Mouse (Mus musculus) erythroid progenitor cell, adult 5-6 weeks (primary cell): ENCODE results near the gene Shb. TPM values are rescaled to one million over a fixed set of nuclear protein-coding genes. Genes with fewer than 3 reads are reported as not detected.

Experiments used
- ATAC-seq: replicated peaks from 2 replicates; pipeline ENCODE4 v1.8.0; 2016; ENCODE audit warnings: moderate number of reproducible peaks, mild to moderate bottlenecking, moderate TSS enrichment, inconsistent platforms; ENCODE audit not compliant: poor library complexity, low FRiP score, severe bottlenecking
- total RNA-seq, 2 experiments: library from RNA; stranded (forward) in 1 of 2; stranded (reverse) in 1 of 2; fragments of 150-400 nt in 1 of 2; fragments of 186-747, 209-891 nt in 1 of 2; gene quantifications; 2 replicates each; pipeline versions ENCODE4 v1.2.3 to v1.2.4; 2015 to 2017; ENCODE audit warnings: low replicate concordance in 2 of 2

Gene Shb
- total RNA-seq, 2 experiments from 2014 or later, result 1.3 to 6.5 TPM

DNA sequence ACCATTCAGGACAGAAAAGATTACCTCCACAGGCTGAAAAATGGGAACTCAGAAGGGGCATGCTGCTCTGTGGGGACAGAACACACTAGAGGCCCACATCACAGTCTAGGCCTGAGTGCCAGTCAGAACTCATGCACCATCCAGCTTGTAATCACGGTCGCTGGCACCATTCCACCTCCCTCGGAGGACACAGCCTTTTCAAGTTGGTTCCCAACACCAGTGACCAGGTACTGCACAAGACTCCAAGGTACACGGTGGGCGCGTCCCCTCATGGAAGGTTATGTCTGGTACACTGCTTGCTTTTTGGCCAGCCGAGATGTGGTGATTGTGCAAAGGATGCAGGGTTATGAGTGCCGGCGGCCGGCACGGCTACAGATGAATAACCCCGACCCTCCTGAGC, 98.2 kb downstream of the Shb start:
- no peak for ATAC-seq

DNA sequence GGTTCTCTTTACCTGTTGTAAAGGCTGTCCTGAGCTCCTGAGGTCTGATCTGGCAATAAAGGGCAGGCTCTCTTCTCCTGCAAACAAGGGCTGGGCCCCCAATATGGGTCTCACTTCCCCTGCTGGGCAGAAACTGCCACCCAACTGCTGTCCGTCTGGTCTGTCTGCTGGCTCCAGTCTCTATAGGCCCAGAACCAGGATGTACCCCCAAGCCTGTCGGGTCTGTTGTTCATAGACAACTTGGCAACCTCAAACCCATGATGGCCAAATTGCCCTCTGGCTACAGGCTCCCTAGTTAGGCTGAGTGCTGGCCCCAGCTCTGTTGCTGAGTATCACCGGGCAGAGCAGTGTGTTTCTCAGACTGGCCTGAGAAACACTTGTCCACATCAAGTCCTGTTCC, 100.5 kb downstream of the Shb start:
- no peak for ATAC-seq

DNA sequence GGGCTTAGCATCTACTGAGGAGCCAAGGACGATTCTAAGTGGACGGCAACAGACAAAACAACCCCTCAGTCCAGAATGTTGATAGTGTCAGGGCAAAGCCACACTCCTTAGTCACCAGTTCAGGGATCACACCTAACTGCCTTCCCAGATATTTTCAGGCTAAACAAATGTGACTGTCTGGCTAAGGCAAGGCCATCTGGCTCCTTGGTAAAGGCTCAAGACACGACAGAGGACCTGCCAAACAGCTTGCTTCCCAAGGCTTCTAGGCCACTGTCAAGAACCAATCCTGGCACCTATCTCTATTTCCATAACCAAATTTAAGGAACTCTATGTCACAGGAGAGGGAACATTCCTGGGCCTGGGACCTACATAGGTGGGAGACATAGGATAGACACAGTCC, 101.0 kb downstream of the Shb start:
- no peak for ATAC-seq

DNA sequence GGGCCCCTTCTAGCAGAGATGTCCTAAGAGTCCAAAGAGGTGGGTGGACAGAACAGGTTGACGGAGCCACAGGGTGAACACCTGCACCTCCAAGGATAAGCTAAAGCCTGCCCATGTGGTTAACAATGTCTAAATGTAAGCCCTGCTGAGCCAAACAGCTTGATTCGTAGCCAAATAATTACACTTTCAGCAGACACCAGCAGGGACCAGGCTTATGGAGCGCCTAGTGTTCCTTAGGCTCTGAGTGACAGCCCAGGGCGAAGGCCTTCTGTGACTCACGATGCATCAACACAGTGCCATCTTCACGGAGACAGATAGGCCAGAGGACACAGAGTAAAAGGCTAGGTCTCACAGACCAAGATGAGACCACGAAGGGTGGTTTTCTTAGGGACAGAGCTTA, 102.8 kb downstream of the Shb start:
- ATAC-seq, result no peak

DNA sequence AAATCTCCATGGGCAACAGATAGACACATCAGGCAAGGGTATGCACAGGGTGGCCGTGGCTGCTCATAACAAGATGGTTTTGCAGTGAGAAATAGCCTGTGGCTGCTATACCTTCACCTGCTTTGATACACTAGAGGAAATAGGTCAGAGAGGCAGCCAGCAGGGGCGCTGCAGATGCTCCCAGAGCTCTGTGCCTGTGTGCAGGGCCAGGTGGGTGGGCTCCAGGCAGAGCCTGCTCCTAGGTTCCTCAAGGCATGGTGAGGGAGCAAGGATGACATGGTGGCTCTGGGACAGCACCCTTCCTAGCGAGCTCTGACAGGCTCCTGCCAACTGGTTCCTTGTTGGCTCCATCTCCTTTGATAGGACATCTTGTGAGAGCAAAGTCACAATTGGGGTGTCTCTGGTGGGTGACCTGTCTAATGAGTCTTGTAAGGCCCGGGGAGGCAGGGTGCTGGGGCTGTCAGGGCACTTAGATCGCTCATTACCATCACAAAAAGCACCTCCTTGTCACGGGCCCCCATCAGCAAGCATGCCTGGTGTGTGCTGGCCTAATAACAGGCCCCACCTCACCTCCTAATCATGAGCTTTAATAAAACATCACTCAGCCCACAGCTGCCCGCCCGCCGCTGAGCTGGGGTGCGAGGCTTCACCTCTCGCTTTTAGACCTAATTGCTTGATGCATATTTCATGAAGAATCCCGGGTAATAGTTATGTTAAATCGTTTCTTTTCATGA, 105.4 kb downstream of the Shb start:
- ATAC-seq, result no peak

DNA sequence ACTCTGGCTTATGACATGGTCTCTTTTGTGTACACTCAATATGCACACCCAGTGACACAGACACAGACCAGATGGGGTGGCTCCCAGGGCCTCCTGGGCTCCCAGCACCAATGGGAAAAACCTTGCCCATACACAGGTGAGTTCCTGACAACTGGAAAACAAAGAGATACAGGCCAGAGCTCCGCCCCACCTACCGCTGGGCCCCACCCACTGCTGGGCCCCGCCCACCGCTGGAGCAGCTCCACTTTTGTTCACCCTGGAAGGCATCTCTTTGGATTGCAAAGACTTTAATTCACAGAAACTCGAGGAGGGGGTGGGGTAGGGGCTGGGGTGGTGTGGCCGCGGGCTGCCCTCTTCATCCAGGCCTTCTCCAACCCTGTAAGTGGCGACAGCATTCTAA, 108.9 kb downstream of the Shb start:
- 0 out of 2 replicates have a peak, but pooled peaks have one; percentile 44 for ATAC-seq

DNA sequence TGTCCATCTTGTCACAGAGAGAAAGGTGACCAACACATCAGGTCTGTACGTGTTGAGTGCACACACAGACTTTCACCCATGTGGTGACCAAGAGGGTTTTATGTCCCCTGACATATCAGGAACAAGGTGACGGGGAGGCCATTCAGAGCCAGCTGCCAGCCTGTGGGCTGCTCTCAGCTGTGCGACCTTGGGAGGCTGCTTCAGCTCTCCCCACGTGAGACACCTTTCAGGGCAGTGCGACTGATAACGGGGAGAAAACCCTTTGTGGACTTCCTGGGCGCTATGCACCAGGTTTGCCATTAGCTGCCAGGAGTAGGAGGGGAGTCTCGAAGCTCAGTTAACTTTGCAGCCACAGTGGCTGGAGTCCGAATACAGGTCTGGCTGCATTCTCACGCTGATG, 109.6 kb downstream of the Shb start:
- ATAC-seq, result no peak

DNA sequence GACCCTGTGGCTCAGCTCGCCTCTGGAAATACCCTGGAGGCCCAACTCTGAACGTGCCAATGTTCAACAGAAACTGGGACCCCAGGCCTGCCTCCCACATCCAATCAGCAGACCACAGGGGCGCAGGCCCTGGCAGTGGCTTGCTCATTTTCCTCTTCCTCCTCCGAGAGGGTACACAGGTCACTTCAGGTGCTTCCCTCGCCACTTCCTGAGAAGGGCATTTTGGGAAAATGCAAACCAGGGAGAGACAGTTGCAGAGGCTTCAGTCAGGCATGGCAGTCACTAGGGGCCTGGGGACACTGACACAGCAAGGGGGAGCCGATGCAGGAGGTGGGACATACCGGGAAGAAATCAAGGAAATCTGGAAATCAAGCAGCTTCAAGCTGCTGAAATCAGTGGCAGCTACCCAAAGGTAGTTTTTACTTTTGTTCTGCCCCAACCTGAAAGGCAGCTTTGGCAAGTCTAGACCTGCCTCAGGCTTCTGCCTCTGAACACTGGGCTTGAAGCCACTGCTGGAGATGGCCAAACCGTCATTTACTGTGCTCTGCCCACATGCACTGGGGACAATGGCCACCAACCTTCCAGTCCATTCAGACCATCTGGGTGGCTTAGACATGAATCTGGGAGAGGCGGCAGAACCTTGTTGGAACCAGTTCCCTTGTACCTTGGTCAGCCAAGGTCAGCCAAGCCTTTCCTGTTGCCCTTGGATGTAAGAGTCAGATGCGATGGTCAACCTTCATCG, 110.6 kb downstream of the Shb start:
- ATAC-seq, result no peak

DNA sequence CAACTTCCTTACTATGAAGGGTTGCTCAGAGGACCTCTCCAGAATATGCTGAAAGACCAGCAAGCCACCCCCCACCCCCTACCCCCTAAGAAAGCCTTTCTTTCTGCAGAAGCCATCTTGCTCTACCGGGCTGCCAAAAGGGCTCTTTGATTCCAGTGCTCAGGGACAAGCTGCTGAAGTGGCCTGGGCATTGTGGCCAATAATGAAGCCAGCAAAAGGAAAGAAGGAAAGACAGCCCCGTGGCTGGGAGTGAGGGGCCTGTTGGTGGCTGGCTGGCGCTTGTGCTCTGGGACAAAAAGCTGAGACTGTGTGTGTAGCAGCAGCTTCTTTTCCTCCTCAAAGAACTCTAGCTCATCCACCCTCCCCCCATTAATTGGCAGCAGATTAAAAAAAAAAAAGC, 111.5 kb downstream of the Shb start:
- no peak for ATAC-seq

DNA sequence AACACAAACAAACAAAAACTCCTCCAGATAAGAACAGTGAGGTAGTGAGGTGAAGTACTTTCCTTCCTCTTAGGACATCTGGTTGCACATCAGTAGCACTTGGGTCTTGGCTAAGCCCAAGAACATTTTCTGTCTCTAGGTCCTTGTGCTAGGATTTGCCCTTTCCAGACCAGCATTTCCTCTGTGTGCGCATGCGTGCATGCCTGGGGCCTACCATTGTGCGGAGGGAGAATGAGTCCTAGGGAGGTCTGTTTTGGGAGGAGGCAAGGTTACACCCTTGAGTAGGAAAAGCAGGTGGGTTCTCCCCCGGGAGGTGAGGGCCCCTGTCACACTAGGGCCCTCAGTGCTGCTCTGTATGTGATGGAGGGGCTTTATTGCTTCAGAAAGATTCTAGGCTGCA, 113.2 kb downstream of the Shb start:
- ATAC-seq, result no peak

DNA sequence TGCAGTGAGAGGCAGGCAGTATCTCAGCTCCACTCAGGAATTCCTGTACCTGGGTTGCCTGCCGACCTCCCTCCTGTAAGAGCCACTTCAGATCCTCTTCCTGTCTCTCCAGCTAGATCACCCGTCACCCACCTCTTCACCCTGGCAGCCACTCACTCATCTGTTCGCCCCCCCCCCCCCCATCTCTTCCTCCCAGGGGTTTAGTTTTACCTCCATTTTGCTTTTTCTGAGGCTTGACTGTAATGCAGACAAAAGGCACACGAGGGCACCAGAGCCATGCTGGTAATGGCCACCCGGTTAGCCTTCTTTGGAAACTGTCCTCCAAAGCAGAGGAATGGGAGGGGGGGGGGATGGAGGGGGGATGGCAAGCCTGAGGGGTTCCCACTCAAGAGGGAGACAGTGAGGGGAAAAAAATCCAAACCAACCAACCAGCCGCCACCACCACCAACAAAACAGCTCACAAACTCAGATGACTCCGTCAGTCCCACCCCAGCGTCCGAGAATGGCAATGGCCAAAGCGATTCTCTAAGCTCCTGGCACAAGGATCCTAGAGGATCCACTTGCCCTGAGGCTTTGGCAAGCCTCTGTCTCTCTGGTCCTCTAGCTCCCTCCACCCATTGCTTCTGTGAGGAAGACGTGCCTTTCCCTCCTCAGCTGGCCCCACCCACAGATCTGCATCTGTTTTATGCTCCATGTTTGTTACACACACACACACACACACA, 113.9 kb downstream of the Shb start:
- no peak for ATAC-seq

DNA sequence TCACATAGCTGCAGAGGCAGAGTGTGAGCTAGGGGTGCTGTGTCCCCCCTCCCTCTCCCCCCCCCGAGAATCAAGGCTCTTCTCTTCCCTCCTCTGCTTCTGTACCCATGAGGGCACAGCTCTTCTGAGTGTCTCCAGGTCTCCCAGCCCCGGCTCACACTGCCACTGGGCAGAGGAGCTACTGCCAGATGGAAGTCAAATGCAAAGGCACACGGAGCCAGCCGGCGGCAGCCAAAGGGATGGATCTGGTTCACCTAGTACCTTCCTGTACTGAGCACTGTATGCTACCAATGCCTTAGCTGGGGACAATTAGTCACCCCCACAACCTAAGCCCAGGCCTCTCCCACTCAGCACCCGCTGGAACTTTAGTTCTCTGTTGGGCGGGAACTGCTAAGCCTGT, 116.0 kb downstream of the Shb start:
- no peak for ATAC-seq

DNA sequence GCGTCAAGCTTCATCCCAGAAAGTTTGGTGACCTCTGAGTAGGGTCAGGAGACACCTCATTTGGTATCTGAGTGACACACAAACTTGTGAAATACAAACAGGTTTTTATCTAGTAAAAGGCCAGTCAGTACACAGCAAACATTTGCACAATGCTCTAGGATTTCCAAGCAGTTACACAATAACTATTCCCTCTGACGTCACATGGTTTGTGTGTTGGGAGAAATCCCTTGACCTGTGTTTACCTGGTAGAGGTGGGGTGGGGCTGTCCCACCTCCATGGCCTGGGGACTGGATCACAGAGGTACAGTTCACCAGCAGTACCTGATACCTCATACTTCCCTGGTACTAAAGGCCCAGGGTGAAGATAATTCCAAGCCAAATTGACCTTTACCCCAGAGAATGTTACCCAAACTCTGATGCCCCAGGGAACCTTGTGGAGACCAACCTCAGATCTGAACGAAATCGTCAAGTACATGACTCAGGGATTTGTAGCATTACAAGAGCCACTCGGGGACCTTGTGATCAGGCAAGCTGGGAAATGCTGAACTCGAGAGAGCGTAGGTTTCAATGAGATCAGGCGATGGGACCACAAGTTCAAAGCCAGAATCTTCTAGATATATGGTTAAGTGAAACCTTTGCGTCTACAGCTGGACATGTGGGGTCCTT, 118.5 kb downstream of the Shb start:
- ATAC-seq, result no peak

DNA sequence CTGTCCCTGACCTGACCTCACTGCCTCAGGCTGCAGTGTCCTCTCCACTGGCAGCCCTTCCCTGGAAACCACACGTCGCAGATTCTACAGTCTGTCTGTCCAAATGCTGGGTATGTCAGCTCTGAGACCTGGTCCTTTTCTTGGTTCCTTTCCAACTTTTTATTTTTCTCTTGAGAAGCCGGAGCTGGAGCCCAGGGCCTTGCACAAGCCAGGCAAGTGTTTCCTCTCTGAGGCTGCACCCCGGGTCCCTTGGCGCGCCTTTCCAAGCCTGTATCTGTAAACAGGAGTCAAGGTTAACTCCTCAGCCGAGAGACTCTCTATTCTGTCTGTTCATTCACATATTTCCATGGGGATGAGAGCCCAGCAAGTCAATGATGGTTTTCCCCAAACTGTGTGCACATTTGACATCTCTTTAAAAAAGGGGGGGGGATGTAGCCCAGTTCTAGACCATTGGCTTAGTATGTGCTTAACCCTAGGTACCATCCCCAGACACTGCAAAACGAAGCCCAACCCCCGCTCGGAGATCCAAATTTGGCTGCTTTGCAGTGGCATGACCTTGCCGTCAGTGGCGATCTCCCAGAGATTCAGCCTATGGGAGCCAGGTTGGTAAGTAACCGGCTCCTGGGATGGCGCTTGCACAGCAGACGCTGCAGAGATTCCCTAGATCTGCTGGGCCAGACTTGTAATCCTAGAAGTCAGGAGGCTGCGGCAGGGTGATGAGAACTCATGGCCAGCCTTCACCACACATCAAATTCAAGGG, 119.7 kb downstream of the Shb start:
- ATAC-seq, result no peak

DNA sequence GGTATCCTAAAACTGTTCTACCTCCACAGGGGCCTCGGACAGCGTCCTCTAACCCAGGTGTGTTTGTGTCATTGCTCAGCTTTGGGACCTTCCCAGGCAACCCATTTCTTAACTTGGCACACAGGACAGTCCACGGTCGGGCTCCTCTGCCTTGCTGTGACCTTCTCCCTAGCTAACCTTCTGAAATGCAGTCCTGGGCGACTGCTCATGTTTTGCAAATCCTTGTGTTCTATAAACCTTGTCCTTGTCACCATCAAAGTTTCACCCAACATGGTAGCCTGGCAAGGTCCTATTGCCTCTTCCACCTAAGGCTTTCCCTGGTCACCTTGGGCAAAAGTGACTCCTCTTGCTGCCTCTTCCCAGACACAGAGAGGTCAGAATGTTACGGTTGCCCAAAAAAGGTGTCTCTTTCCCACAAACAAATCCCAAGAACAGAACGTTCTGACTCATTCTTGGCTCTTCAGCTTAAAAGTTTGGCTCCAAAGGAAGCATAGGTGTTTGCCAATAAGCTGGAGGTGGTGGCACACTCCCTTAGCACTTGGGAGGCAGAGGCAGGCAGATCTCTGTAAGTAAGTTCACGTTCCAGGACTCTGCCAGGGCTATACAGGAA, 121.0 kb downstream of the Shb start:
- no peak for ATAC-seq

DNA sequence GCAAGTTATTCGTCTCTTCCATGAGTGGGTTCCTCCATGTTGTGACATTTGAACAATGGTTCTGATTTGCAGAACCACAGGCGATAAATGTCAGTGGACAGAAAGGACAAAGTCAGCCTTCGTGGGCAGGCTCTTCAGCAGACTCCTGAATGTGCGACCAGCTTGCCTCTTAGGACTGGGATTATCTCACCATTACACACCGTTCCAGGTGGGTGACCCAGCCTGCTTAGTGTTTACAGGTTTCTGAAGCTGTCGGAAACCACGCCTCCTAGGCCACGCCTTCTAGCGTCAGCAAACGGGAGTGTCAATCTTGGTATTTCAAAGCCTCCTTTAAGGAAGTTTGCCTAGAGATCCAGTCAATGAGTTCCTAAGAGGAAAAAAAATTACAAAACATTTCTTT, 123.0 kb downstream of the Shb start:
- ATAC-seq, result peak; percentile 76

DNA sequence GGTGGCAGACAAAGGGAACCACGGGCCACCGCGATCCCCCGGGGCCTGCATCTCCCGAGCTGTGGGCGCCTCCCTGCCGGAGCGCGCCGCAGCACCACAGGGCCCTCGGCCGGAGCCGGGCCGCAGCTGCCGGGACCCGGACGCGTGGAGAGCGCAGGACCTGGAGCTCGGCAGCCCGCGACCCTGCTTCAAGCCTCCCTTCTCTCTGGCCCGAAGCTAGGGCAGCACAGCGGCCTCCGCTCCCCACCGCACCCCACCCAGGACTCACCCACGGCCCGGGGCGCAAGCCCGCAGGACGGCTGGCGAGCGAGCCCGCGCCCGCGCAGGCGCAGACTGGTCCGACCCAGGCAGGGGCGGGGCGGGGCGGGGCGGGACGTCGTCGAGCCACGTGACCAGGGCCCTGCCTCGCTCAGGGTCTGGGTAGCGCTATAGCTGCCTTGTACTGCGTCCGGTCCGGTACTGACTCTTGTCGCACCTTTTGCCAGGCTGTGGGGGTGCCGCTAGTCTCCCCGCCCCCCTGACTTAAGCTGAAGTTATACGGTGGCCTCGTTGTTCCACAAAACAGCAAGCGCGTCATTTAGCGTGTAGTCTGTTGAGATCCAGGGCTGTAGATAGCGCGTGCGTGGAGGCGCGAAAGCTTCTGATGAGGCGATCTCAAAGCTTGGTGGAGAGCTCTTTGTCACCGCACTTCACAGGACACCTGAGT, 123.7 kb downstream of the Shb start, which contains the start of gene Slc25a51:
Slc25a51 (minus strand) TSS at position 340 of the 706 bp plus-strand sequence.
- peak; percentile 65 for ATAC-seq

DNA sequence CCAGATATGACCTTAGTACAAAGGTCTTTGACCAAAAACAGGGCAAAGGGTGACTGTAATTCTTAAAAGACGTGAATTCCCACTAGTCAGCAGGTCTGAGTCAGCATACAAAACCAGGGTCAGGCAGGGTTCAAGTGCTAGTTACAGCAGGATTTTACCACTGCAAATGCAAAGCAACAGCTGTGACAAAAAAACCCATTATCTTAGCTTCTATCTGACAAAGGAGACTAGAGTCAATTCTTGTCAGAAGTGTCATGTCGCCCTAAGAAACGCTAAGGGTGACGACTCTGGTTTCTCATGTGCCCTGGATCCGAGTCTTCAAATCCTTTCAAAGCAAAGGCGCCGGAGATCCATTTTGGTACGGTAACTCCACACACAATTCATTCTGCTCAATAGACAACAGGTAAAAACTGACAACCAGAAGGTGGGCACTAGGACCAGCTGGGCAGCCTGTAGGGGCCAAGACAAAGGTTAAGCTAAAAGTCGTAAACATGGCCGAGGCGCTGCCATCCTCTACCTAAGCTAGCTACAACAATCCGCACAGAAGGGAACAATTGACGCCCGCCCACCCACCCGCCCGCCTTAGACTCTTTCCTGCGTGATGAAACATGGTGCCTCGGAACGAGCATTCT, 124.5 kb downstream of the Shb start:
- no peak for ATAC-seq
